Mouse (Mus musculus) lung, embryonic 16.5 days (tissue): ENCODE results near the gene Actn4. TPM values are rescaled to one million over a fixed set of nuclear protein-coding genes. Genes with fewer than 3 reads are reported as not detected.
A peak's percentile ranks its signal among the peaks of the same experiment; 100 is the strongest.
"Not testable (repeated sequence)": the region's sequence is repeated elsewhere in the genome, so short reads cannot be mapped to it uniquely, and the experiment has no call there.

ENCODE experiments used
- ATAC-seq: fragments of 200-750 bp; cut with Nextera tagmentation; 2 replicates; pipeline ENCODE4 v1.8.0; 2017; ENCODE audit warnings: low read depth, mild to moderate bottlenecking, moderate library complexity
- H3K27ac ChIP-seq: fragments of 300-500 bp; sonication (generic); 2 replicates; pipeline ENCODE4 v1.5.1; 2014; ENCODE audit warnings: mild to moderate bottlenecking, control low read depth, low read length
- H3K27me3 ChIP-seq: fragments of 300-500 bp; sonication (generic); 2 replicates; pipeline ENCODE4 v1.6.1; 2014; ENCODE audit warnings: low read depth, low read length, mixed read lengths; ENCODE audit not compliant: control insufficient read depth, insufficient read depth
- H3K36me3 ChIP-seq: fragments of 300-500 bp; sonication (generic); 2 replicates; pipeline ENCODE4 v1.6.1; 2014; ENCODE audit warnings: low read length; ENCODE audit not compliant: control insufficient read depth, insufficient read depth
- H3K4me1 ChIP-seq: fragments of 300-500 bp; sonication (generic); replicated peaks from 2 replicates; pipeline ENCODE4 v1.6.1; 2014; ENCODE audit warnings: low read length, mixed read lengths; ENCODE audit not compliant: control insufficient read depth, insufficient read depth
- H3K4me2 ChIP-seq: fragments of 300-500 bp; sonication (generic); 2 replicates; pipeline ENCODE4 v1.6.1; 2014; ENCODE audit warnings: low read depth, low read length, control low read depth
- H3K4me3 ChIP-seq: fragments of 300-500 bp; sonication (generic); 2 replicates; pipeline ENCODE4 v1.5.1; 2014; ENCODE audit warnings: mild to moderate bottlenecking, low read length, control low read depth
- H3K9ac ChIP-seq: fragments of 300-500 bp; sonication (generic); 2 replicates; pipeline ENCODE4 v1.6.1; 2014; ENCODE audit warnings: low read length, control low read depth
- H3K9me3 ChIP-seq: fragments of 300-500 bp; sonication (generic); 2 replicates; pipeline ENCODE4 v1.6.1; 2016; ENCODE audit warnings: low read length; ENCODE audit not compliant: control insufficient read depth
- WGBS: fragments of 180-500 bp; shearing (Covaris S2); extraction: QIAGEN DNeasy Blood & Tissue Kit; methylation state at CpG from one replicate; pipeline ENCODE4 v1.1.7; 2014; 5-methylcytosine and 5-hydroxymethylcytosine counted together
- polyA plus RNA-seq: library from polyadenylated mRNA; unstranded; fragments of >200 nt; fragmentation: Nextera tagmentation; extraction: Ambion mirVana; gene quantifications from 2 replicates; pipeline ENCODE4 v1.2.1, GENCODE M21; 2015

Actn4 gene
- polyA plus RNA-seq, 1 experiment from 2014 or later, result 313 TPM

DNA sequence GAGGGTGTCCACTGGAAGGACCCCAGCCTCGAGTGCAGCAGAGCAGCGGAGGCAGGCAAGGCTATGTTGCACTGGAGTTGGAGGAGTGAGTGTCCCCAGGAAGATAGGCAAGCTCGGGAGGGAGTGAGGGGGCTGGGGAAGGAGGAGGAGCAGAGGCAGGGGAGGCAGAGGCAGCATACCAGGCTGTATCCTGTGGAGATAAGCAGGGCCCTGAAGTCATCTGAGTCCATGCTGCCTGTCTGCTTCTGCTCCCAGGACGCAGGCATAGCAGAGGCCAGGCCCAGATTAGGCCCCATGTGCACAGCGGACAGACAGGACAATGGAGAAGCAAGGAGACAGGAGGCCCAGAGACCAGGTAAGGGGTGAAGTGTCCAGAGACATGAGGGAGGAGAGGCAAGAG, 67.2 kb downstream of the Actn4 start:
- no peak overlapping the region for H3K9ac ChIP-seq
- H3K36me3 ChIP-seq, result peaks cover 61% of the 10 kb centered on the region

DNA sequence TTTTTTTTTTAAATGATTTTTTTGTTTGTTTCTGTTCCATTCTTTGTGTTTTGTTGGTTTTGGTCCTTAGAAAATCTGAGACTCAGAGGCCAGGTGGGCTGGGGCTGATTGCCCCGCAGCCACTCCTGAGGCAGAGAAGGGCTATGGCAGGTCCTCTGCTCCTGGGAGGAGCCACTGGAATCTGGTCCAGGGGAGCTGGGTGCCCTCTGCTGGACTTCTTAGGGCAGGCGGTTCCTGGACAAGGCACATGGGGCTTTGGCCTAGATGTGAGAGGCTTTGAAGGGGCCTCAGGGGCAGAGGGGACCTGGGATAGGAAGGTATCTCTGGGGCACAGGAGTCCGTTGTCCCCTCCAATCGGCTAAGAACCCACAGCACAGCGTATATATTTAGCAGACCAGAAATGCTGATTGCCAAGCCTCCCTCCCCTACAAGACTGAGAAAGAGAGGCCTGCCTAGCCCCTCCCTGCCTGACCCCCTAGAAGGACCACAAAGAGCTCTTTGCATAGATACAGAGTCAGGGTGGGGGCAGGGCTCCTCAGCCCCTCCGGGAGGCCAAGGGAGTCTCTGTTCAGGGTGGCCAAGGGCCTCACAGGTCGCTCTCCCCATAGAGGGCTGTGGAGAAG, 68.4 kb downstream of the Actn4 start:
- H3K27me3 ChIP-seq, result peaks cover 10% of the 10 kb centered on the region
- no peak overlapping the region for H3K27ac ChIP-seq
- peaks cover 4% of the 10 kb centered on the region for H3K4me1 ChIP-seq
- peak; percentile 65 for ATAC-seq
- H3K4me2 ChIP-seq, result no peak overlapping the region
- H3K36me3 ChIP-seq, result peaks cover 56% of the 10 kb centered on the region
- 48% methylated on average over 7 of the region's 7 CpGs for WGBS
- H3K9me3 ChIP-seq, result no peaks in the 10 kb centered on the region
- H3K4me3 ChIP-seq, result no peak overlapping the region
- H3K9ac ChIP-seq, result no peak overlapping the region

More for the DNA sequence above, 67.2 kb downstream of the Actn4 start:
- Histone ChIP-seq H3K27ac (no peak overlapping the region), H3K4me2 (no peak overlapping the region), H3K9me3 (no peaks in the 10 kb centered on the region), H3K27me3 (no peaks in the 10 kb centered on the region), H3K4me1 (no peaks in the 10 kb centered on the region), H3K4me3 (no peak overlapping the region)
- WGBS, result 56% methylated on average over 5 of the region's 5 CpGs
- no peak for ATAC-seq

DNA sequence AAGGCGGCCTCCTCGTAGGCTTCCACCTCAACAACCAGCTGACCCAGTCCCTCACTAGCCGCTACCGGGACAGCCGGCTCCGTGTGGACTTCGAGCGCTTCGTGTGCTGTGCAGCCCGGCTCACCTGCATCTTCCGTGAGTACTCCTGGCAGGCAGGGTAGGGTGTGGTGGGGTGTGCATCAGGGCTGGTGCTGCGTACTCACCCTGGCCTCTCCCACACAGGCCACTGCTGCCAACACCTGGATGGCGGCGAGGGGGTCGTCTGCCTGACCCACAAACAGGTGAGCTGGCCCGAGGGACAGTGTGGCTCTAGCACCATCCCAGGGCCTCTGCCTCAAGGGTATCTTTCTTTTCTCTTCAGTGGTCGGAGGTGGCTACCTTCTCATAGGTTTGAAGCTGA, 69.5 kb downstream of the Actn4 start:
- H3K4me3 ChIP-seq, result no peak overlapping the region
- H3K4me1 ChIP-seq, result peaks cover 8% of the 10 kb centered on the region
- H3K27ac ChIP-seq, result no peak overlapping the region
- peaks cover 20% of the 10 kb centered on the region for H3K27me3 ChIP-seq
- no peak overlapping the region for H3K4me2 ChIP-seq
- peaks cover 46% of the 10 kb centered on the region for H3K36me3 ChIP-seq
- H3K9me3 ChIP-seq, result no peaks in the 10 kb centered on the region
- 91% methylated on average over 17 of the region's 17 CpGs for WGBS
- no peak overlapping the region for H3K9ac ChIP-seq
- ATAC-seq, result no peak

DNA sequence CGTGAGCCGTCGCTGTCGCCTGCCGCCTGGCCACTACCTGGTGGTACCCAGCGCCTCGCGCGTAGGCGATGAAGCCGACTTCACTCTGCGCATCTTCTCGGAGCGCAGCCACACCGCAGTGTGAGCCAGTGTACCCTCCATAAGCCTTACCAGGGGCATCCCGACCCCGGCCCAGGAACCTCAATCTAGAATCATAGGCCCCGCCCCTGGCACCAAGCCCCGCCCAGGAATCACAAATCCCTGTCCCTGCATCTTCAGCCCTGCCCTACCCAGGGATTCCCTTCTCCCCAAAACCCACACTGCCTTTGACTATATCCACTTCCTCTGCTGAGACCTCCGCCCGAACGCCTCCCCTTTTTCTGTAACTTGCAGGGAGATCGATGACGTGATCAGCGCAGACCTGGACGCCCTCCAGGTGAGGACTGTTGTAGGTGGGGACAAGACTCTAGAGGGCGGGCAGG, 73.4 kb downstream of the Actn4 start:
- WGBS, result 3% methylated on average over 27 of the region's 27 CpGs
- 0 out of 2 replicates have a peak overlapping the region, but pooled peaks have one; percentile 13 for H3K9ac ChIP-seq
- peaks cover 17% of the 10 kb centered on the region for H3K36me3 ChIP-seq
- no peaks in the 10 kb centered on the region for H3K9me3 ChIP-seq
- H3K4me3 ChIP-seq, result peak overlapping the region; percentile 30
- H3K4me1 ChIP-seq, result peaks cover 8% of the 10 kb centered on the region
- 0 out of 2 replicates have a peak, but pooled peaks have one; percentile 15 for ATAC-seq
- H3K4me2 ChIP-seq, result peak overlapping the region; percentile 52
- H3K27ac ChIP-seq, result no peak overlapping the region
- peaks cover 26% of the 10 kb centered on the region for H3K27me3 ChIP-seq

DNA sequence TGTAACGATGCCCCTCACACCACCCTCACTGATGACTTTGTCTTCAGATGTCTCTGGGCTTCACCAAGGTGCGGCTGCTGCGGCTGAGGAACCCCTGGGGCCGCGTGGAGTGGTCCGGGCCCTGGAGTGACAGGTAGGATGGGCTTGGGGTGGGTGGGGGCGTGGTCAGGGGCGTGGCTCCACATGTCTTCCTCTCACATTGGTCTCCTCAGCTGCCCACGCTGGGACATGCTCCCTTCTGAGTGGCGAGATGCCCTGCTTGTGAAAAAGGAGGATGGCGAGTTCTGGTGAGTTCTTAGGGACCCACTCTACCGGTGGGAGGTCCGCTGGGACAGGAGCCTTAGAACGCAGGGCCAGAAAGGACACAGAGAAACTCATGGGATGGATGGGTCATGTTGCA, 75.7 kb downstream of the Actn4 start:
- H3K36me3 ChIP-seq, result no peaks in the 10 kb centered on the region; the same call in 1 of the 2 replicates
- no peak overlapping the region for H3K4me3 ChIP-seq
- peaks cover 8% of the 10 kb centered on the region for H3K4me1 ChIP-seq
- no peaks in the 10 kb centered on the region for H3K9me3 ChIP-seq
- H3K27ac ChIP-seq, result no peak overlapping the region
- no peak for ATAC-seq
- 21% methylated on average over 14 of the region's 14 CpGs for WGBS
- peaks cover 26% of the 10 kb centered on the region for H3K27me3 ChIP-seq
- no peak overlapping the region for H3K4me2 ChIP-seq
- no peak overlapping the region for H3K9ac ChIP-seq

DNA sequence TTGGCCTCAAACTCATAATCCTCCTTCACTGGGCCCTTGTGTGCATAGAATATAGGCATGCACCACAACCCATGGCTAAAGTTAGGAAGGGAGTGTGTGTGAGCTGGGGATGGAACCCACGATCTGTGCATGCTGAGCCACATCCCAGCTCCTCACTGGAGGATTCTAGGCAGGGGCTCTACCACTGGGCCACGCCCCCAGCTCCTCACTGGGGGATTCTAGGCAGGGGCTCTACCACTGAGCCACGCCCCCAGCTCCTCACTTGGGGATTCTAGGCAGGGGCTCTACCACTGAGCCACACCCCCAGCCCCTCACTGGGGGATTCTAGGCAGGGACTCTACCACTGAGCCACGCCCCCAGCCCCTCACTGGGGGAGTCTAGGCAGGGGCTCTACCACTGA, 78.4 kb downstream of the Actn4 start:
- H3K27ac ChIP-seq, ATAC-seq, H3K4me2 ChIP-seq, H3K4me3 ChIP-seq, H3K4me1 ChIP-seq, H3K9ac ChIP-seq, H3K9me3 ChIP-seq, H3K36me3 ChIP-seq: not testable (repeated sequence)
- peaks cover 15% of the 10 kb centered on the region for H3K27me3 ChIP-seq
- WGBS, result 85% methylated on average over 4 of the region's 4 CpGs

DNA sequence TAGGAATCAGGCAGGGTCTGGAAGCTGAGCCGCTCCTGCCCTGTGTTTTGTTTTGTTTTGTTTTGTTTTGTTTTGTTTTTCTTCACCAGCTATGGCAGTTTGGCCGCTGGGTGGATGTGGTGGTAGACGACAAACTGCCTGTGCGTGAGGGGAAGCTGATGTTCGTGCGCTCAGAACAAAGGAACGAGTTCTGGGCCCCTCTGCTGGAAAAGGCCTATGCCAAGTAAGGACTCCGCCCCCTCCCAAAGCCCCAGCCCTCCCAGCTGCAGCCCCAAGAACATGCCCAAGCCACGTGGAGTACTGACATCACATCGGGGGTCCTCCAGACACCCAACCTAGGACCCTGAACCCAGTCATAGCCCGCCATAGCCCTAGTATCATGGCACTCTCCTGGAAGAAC, 79.1 kb downstream of the Actn4 start:
- Histone ChIP-seq H3K4me2 (no peak overlapping the region), H3K36me3 (no peaks in the 10 kb centered on the region), H3K4me3 (no peak overlapping the region), H3K27me3 (peaks cover 10% of the 10 kb centered on the region), H3K9ac (no peak overlapping the region), H3K27ac (no peak overlapping the region), H3K9me3 (no peaks in the 10 kb centered on the region), H3K4me1 (no peaks in the 10 kb centered on the region)
- ATAC-seq, result peak; percentile 63; the same call in 1 of the 2 replicates
- WGBS, result 60% methylated on average over 11 of the region's 11 CpGs

DNA sequence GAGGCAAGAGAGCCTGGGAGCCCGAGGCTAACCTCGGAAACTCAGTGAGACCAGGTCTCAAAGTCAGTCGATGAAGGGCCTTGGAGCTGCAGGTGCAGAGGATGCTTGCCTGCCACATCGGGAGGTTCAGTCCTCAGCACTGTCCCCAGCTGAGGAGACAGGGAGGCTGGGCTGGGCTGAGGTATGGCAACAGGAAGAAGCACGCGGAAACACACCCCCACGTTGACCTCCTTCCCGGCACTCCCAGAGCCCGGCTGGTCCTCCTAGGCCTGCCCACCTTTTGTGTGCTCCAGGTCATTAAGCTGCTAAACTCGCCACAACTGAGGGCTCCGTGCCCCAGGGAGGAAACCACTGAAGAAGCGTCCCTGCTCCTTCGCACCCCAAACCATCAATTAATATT, 80.9 kb downstream of the Actn4 start, which contains the start of gene Capn12:
TSS of gene Capn12 (plus strand) at position 224 of the 400 bp plus-strand sequence.
- Histone ChIP-seq H3K4me1 (no peaks in the 10 kb centered on the region), H3K4me3 (no peak within 1 kb of the TSS), H3K9ac (no peak within 1 kb of the TSS), H3K27me3 (no peaks in the 10 kb centered on the region), H3K4me2 (no peak within 1 kb of the TSS), H3K9me3 (no peaks in the 10 kb centered on the region), H3K36me3 (no peaks in the 10 kb centered on the region), H3K27ac (no peak within 1 kb of the TSS)
- 37% methylated on average over 13 of the region's 13 CpGs for WGBS
- 0 out of 2 replicates have a peak, but pooled peaks have one; percentile 24 for ATAC-seq

DNA sequence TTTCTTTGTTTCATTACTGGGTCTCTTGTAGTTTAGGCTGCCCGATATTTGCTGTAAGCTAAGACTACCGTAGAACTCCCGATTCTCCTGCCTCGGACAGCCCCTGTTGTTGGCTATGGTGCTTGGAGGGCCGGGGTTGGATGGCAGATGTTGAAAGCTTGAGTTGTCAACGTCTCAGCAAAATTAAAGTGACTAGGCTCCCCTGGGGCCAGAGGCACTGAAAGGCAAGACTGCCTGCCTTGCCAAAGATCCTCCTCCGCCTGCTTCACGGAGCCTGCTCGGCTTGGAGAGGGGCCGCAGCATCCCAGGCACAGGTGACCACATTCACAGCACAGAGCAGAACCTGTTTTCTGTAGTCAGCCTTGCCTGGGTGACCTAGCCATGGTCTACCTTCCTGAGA, 81.6 kb downstream of the Actn4 start:
- H3K9me3 ChIP-seq, result no peaks in the 10 kb centered on the region
- no peaks in the 10 kb centered on the region for H3K36me3 ChIP-seq
- no peak overlapping the region for H3K9ac ChIP-seq
- WGBS, result 78% methylated on average over 10 of the region's 10 CpGs
- no peaks in the 10 kb centered on the region for H3K27me3 ChIP-seq
- no peak overlapping the region for H3K27ac ChIP-seq
- H3K4me1 ChIP-seq, result no peaks in the 10 kb centered on the region
- no peak overlapping the region for H3K4me2 ChIP-seq
- H3K4me3 ChIP-seq, result no peak overlapping the region
- ATAC-seq, result no peak
